Mouse (Mus musculus) heart, embryonic 14.5 days (tissue): ENCODE data around the gene Setdb2. TPM values are rescaled to one million over a fixed set of nuclear protein-coding genes. Genes with fewer than 3 reads are reported as not detected.
"Not testable (repeated sequence)": the region's sequence is repeated elsewhere in the genome, so short reads cannot be mapped to it uniquely, and the experiment has no call there.

Experiments
- ATAC-seq: fragments of 200-750 bp; cut with Nextera tagmentation; 2 replicates; pipeline ENCODE4 v1.8.0; 2017; ENCODE audit warnings: low read depth, moderate TSS enrichment; ENCODE audit not compliant: insufficient number of reproducible peaks, insufficient read depth, low FRiP score
- H3K27ac ChIP-seq, 2 experiments: fragments of 200-500 bp in 1 of 2; fragments of 300-500 bp in 1 of 2; sonication (generic) in 1 of 2; replicated peaks in 1 of 2; 2 replicates each; pipeline ENCODE4 v1.5.1; 2012 to 2014; ENCODE audit warnings: low read depth in 2 of 2, low read length in 2 of 2, control low read depth in 1 of 2, mild to moderate bottlenecking in 1 of 2, mixed read lengths in 1 of 2; ENCODE audit not compliant: control insufficient read depth in 1 of 2, insufficient read depth in 1 of 2
- H3K27me3 ChIP-seq: fragments of 300-500 bp; sonication (generic); 2 replicates; pipeline ENCODE4 v1.6.1; 2014; ENCODE audit warnings: mild to moderate bottlenecking, low read length, control low read depth; ENCODE audit not compliant: control insufficient read depth, insufficient read depth
- H3K36me3 ChIP-seq: fragments of 300-500 bp; sonication (generic); 2 replicates; pipeline ENCODE4 v1.6.1; 2014; ENCODE audit warnings: mild to moderate bottlenecking, control low read depth, low read length, mixed read lengths; ENCODE audit not compliant: control insufficient read depth, insufficient read depth
- H3K4me1 ChIP-seq, 2 experiments: fragments of 200-500 bp in 1 of 2; fragments of 300-500 bp in 1 of 2; sonication (generic) in 1 of 2; 2 replicates each; pipeline ENCODE4 v1.6.1; 2012 to 2014; ENCODE audit warnings: low read length in 2 of 2, control low read depth in 1 of 2, mixed read lengths in 1 of 2; ENCODE audit not compliant: control insufficient read depth in 2 of 2, insufficient read depth in 2 of 2
- H3K4me2 ChIP-seq: fragments of 300-500 bp; sonication (generic); 2 replicates; pipeline ENCODE4 v1.6.1; 2014; ENCODE audit warnings: mild to moderate bottlenecking, low read length
- H3K4me3 ChIP-seq, 2 experiments: fragments of 200-500 bp in 1 of 2; fragments of 300-500 bp in 1 of 2; sonication (generic) in 1 of 2; 2 replicates each; pipeline ENCODE4 v1.5.1; 2012 to 2014; ENCODE audit warnings: low read length in 2 of 2, mild to moderate bottlenecking in 2 of 2, control low read depth in 1 of 2, low read depth in 1 of 2, moderate library complexity in 1 of 2; ENCODE audit not compliant: control insufficient read depth in 1 of 2, insufficient read depth in 1 of 2
- H3K9ac ChIP-seq: fragments of 300-500 bp; sonication (generic); 2 replicates; pipeline ENCODE4 v1.6.1; 2014; ENCODE audit warnings: mild to moderate bottlenecking, low read length
- H3K9me3 ChIP-seq: fragments of 300-500 bp; sonication (generic); 2 replicates; pipeline ENCODE4 v1.6.1; 2016; ENCODE audit warnings: low read length, control low read depth; ENCODE audit not compliant: control insufficient read depth
- WGBS: fragments of 180-500 bp; shearing (Covaris S2); extraction: QIAGEN DNeasy Blood & Tissue Kit; methylation state at CpG from one replicate; pipeline ENCODE4 v1.1.7; 2014; 5-methylcytosine and 5-hydroxymethylcytosine counted together
- polyA plus RNA-seq: library from polyadenylated mRNA; unstranded; fragments of >200 nt; fragmentation: Nextera tagmentation; extraction: Ambion mirVana; gene quantifications from 2 replicates; pipeline ENCODE4 v1.2.1, GENCODE M21; 2014

Setdb2 gene
- polyA plus RNA-seq, 1 experiment from 2014 or later: 8.3 TPM

GRCm38 (mm10) chr14:59422912-59423663, 17.6 kb downstream of the Setdb2 start:
- Histone ChIP-seq H3K9me3 (no peaks in the 10 kb centered on the region), H3K36me3 (0 out of 2 replicates have a peak, but pooled peaks cover 10% of the 10 kb centered on the region), H3K4me2 (no peak overlapping the region), H3K27ac (no peak overlapping the region), H3K27me3 (no peaks in the 10 kb centered on the region), H3K4me1 (no peaks in the 10 kb centered on the region), H3K9ac (no peak overlapping the region), H3K4me3 (no peak overlapping the region)
- no peak for ATAC-seq
- 84% methylated on average over 11 of the region's 11 CpGs for WGBS

DNA sequence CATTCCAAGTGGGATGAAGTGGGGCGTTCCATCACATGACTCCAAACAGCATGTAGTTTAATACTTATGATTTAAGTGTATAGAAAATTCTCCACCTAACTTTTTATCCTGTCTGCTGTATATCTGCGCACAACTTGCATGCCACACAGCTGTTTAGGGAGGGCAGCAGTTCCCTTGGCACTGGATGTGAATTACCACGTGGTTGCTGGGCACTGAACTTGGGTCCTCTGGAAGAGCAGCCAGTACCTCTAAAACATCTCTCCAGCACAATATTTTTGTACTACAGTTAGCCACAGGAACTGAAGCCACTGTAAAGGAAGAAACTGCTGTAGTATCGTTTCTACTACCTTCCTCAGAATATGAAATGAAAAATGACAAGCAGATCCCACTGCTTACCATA, 22.5 kb downstream of the Setdb2 start:
- H3K9ac ChIP-seq: no peak overlapping the region
- H3K27ac ChIP-seq: no peak overlapping the region
- no peak overlapping the region for H3K4me3 ChIP-seq
- H3K36me3 ChIP-seq: peaks cover 33% of the 10 kb centered on the region
- WGBS: 88% methylated on average over 4 of the region's 4 CpGs
- ATAC-seq: no peak
- no peak overlapping the region for H3K4me2 ChIP-seq
- H3K9me3 ChIP-seq: no peaks in the 10 kb centered on the region
- H3K4me1 ChIP-seq: no peaks in the 10 kb centered on the region
- no peaks in the 10 kb centered on the region for H3K27me3 ChIP-seq

GRCm38 (mm10) chr14:59414979-59415378, 25.7 kb downstream of the Setdb2 start:
- H3K9ac ChIP-seq, H3K27ac ChIP-seq, ATAC-seq, H3K9me3 ChIP-seq, H3K4me1 ChIP-seq, H3K4me2 ChIP-seq, H3K4me3 ChIP-seq, H3K27me3 ChIP-seq: not testable (repeated sequence)
- WGBS: 88% methylated on average over 2 of the region's 2 CpGs
- H3K36me3 ChIP-seq: peaks cover 41% of the 10 kb centered on the region

DNA sequence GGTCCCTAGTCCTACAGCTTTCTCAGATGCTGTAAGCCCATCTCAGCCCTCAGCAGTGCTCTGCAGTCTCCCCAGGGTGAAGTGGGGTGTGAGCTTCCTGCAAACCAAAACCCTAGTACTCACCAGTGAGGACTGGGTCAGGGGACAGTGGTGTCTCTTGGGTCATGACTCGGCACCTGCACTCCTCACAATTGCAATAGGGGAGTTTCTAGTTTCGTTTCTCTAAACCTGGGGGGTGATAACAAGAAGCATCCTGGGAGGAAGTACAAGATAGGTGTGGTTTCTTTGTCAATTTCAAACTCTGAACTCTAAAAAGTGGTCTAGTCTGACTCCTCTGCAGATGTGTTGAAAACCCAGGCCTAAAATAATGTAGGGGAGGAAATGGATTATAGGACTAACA, 43.7 kb downstream of the Setdb2 start:
- Histone ChIP-seq H3K36me3 (0 out of 2 replicates have a peak, but pooled peaks cover 7% of the 10 kb centered on the region), H3K9me3 (no peaks in the 10 kb centered on the region), H3K27ac (no peak overlapping the region), H3K4me2 (no peak overlapping the region), H3K27me3 (no peaks in the 10 kb centered on the region), H3K4me1 (no peaks in the 10 kb centered on the region), H3K4me3 (no peak overlapping the region), H3K9ac (no peak overlapping the region)
- ATAC-seq: no peak
- WGBS: 69% methylated on average over 2 of the region's 2 CpGs

DNA sequence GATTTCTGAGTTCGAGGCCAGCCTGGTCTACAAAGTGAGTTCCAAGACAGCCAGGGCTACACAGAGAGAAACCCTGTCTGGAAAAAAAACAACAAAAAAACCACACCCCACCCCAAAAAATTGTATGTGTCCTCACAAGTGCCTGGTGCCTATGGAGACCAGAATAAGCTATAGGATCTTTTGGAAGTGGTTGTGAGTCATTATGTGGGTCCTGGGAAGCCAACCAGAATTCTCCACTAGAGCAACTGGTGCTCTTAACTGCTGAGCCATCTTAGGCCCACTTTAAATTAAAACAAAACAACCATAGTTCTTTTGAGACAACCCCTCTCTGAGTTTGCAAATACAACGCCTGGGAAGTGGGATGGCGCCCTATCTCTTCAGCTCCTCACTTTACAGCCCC, 45.4 kb downstream of the Setdb2 start, which contains the start of gene Phf11c:
TSS of gene Phf11c (minus strand) at position 101 of the 400 bp plus-strand sequence.
- no peak within 1 kb of the TSS for H3K4me3 ChIP-seq
- no peaks in the 10 kb centered on the region for H3K27me3 ChIP-seq
- no peaks in the 10 kb centered on the region for H3K9me3 ChIP-seq
- no peak within 1 kb of the TSS for H3K4me2 ChIP-seq
- no peak within 1 kb of the TSS for H3K9ac ChIP-seq
- 84% methylated on average over 3 of the region's 3 CpGs for WGBS
- H3K4me1 ChIP-seq: no peaks in the 10 kb centered on the region
- no peaks in the 10 kb centered on the region for H3K36me3 ChIP-seq
- no peak within 1 kb of the TSS for H3K27ac ChIP-seq
- ATAC-seq: no peak

- not testable (repeated sequence) for H3K9me3 ChIP-seq, H3K27ac ChIP-seq, H3K4me1 ChIP-seq, H3K36me3 ChIP-seq, H3K4me2 ChIP-seq, H3K4me3 ChIP-seq, H3K27me3 ChIP-seq, H3K9ac ChIP-seq, ATAC-seq
- WGBS: 46% methylated on average over 4 of the region's 4 CpGs
Observed at GRCm38 (mm10) chr14:59390181-59390580, 50.5 kb downstream of the Setdb2 start.

- Histone ChIP-seq H3K9me3 (no peaks in the 10 kb centered on the region), H3K27me3 (no peaks in the 10 kb centered on the region), H3K27ac (no peak overlapping the region), H3K4me2 (no peak overlapping the region), H3K4me1 (no peaks in the 10 kb centered on the region), H3K36me3 (no peaks in the 10 kb centered on the region), H3K9ac (no peak overlapping the region), H3K4me3 (no peak overlapping the region)
- no peak for ATAC-seq
- 49% methylated on average over 1 of the region's 1 CpGs for WGBS
Observed at GRCm38 (mm10) chr14:59389532-59389931, 51.2 kb downstream of the Setdb2 start.
